Mouse (Mus musculus): ENCODE measurements around the gene Sim2.

GRCm38 (mm10) chr16:94168655-94169545 lies 84.2 kb downstream of the Sim2 start:
- TF ChIP-seq CTCF (IDR thresholded peaks at IDR 0.05; ENCODE audit: extremely low read depth, insufficient read depth, low read length) (no peak), POLR2A (IDR thresholded peaks at IDR 0.05; ENCODE audit: extremely low read depth, insufficient read depth, low read length) (no peak)

Data from cortical plate, adult 2 months (tissue).